Mouse (Mus musculus): ENCODE measurements around the gene Mpzl2.

DNA sequence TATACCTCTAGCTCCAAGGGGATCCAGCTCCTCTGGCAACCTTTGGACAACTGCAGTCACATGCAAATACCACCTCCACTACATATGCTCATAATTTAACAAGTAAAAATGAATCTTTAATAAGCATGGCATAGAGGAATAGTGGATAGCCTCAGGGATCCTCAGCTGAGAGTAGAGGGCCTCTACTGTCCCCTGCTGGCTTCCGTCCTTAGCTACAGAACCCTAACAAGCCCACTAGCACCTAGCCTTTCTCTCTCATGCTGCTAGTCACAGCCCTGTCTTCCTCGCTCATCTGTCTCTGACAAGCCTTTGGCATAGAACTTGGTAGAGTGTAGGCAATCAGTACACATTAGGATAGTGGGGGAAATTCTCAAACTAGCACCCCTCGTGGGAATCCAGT lies 51.2 kb downstream of the Mpzl2 start:
- TF ChIP-seq POLR2A (IDR thresholded peaks at IDR 0.05; ENCODE audit: extremely low read depth, insufficient read depth, low read length), result no peak
- no peak for TF ChIP-seq CTCF (IDR thresholded peaks at IDR 0.05; ENCODE audit: extremely low read depth, insufficient read depth, low read length)
